Mouse (Mus musculus): Measurements from ENCODE around the gene Eno2.

The Eno2 gene

GRCm38 (mm10) chr6:124740211-124740887 lies 29.1 kb downstream of the Eno2 start:
- peak; percentile 85 for DNase-seq (ENCODE audit: low read depth)

GRCm38 (mm10) chr6:124739231-124739796 lies 30.2 kb downstream of the Eno2 start:
- DNase-seq (ENCODE audit: low read depth), result no peak

- DNase-seq (ENCODE audit: low read depth), result peak; percentile 77
These were observed 30.9 kb downstream of the Eno2 start, which contains the start of gene Ptpn6 for GRCm38 (mm10) chr6:124738511-124739023. TSS of gene Ptpn6 (minus strand) at chr6:124738714.

GRCm38 (mm10) chr6:124737040-124737439 lies 32.4 kb downstream of the Eno2 start:
- no peak for DNase-seq (ENCODE audit: low read depth)

GRCm38 (mm10) chr6:124734417-124734816 lies 35.1 kb downstream of the Eno2 start:
- DNase-seq (ENCODE audit: low read depth), result no peak

GRCm38 (mm10) chr6:124732476-124733370 lies 36.8 kb downstream of the Eno2 start:
- DNase-seq (ENCODE audit: low read depth), result peak; percentile 79

GRCm38 (mm10) chr6:124731038-124731437 lies 38.4 kb downstream of the Eno2 start:
- DNase-seq (ENCODE audit: low read depth), result no peak

GRCm38 (mm10) chr6:124729850-124730705 lies 39.4 kb downstream of the Eno2 start:
- DNase-seq (ENCODE audit: low read depth), result peak; percentile 70

- DNase-seq (ENCODE audit: low read depth), result no peak
These were observed 40.9 kb downstream of the Eno2 start for GRCm38 (mm10) chr6:124728621-124729020.

GRCm38 (mm10) chr6:124724472-124724871 lies 45.0 kb downstream of the Eno2 start:
- DNase-seq (ENCODE audit: low read depth), result no peak

GRCm38 (mm10) chr6:124723541-124723940 lies 45.9 kb downstream of the Eno2 start:
- DNase-seq (ENCODE audit: low read depth), result peak; percentile 82

- no peak for DNase-seq (ENCODE audit: low read depth)
These were observed 46.5 kb downstream of the Eno2 start for GRCm38 (mm10) chr6:124722876-124723473.

GRCm38 (mm10) chr6:124720904-124721303 lies 48.6 kb downstream of the Eno2 start:
- peak; percentile 49 for DNase-seq (ENCODE audit: low read depth)

- DNase-seq (ENCODE audit: low read depth), result no peak
These were observed 50.0 kb downstream of the Eno2 start for GRCm38 (mm10) chr6:124719354-124719978.

- no peak for DNase-seq (ENCODE audit: low read depth)
These were observed 50.8 kb downstream of the Eno2 start for GRCm38 (mm10) chr6:124718703-124719102.

- DNase-seq (ENCODE audit: low read depth), result no peak
These were observed 51.5 kb downstream of the Eno2 start for GRCm38 (mm10) chr6:124717968-124718367.

GRCm38 (mm10) chr6:124716864-124717490 lies 52.5 kb downstream of the Eno2 start:
- peak; percentile 76 for DNase-seq (ENCODE audit: low read depth)

- DNase-seq (ENCODE audit: low read depth), result peak; percentile 39
These were observed 56.6 kb downstream of the Eno2 start for GRCm38 (mm10) chr6:124712918-124713317.

- DNase-seq (ENCODE audit: low read depth), result peak; percentile 98
These were observed 57.4 kb downstream of the Eno2 start, which contains the start of the genes Emg1 and Phb2 for GRCm38 (mm10) chr6:124711824-124712782. TSS of gene Emg1 (minus strand) at chr6:124712178. TSS of gene Phb2 (plus strand) at chr6:124712336.

All from induced T-regulatory cell, adult 2 months (primary cell).